Mouse (Mus musculus) mature B cell (primary cell): ENCODE measurements at regions not wholly inside any gene's neighbourhood (a gene's known extent, or its start where the extent isn't known, plus 50 kb on each side); places are given as distances from the start of the nearest gene placed in this dataset.
"Not testable (repeated sequence)": the region's sequence is repeated elsewhere in the genome, so short reads cannot be mapped to it uniquely, and the experiment has no call there.

Source experiments
- in situ Hi-C: fragments of 300-500 bp; cut with MboI; formaldehyde crosslinking; loops from 2 replicates; pipeline ENCODE4 v1.14.3; 2019

GRCm38 (mm10) chr8:35123196-35123621 is 642.4 kb upstream of the Gm19410 start:
- in situ Hi-C loops, result no loop called here

- in situ Hi-C loops, result no loop called here
Measured at GRCm38 (mm10) chr8:35125179-35125578, 640.4 kb upstream of the Gm19410 start.

GRCm38 (mm10) chr8:35132281-35132680 is 633.3 kb upstream of the Gm19410 start:
- in situ Hi-C loops, result no loop called here

- in situ Hi-C loops, result no loop called here
Measured at GRCm38 (mm10) chr8:35135630-35136029, 630.0 kb upstream of the Gm19410 start.

GRCm38 (mm10) chr8:35136643-35137042 is 628.9 kb upstream of the Gm19410 start:
- in situ Hi-C loops, result no loop called here

- in situ Hi-C loops, result no loop called here
Measured at GRCm38 (mm10) chr8:35140775-35141174, 624.8 kb upstream of the Gm19410 start.

- in situ Hi-C loops, result no loop called here
Measured at GRCm38 (mm10) chr8:35143018-35143656, 622.5 kb upstream of the Gm19410 start.

- in situ Hi-C loops, result no loop called here
Measured at GRCm38 (mm10) chr8:35143684-35144083, 621.9 kb upstream of the Gm19410 start.

- in situ Hi-C loops, result no loop called here
Measured at GRCm38 (mm10) chr8:35144401-35144800, 621.2 kb upstream of the Gm19410 start.

- in situ Hi-C loops, result no loop called here
Measured at GRCm38 (mm10) chr8:35147481-35147880, 618.1 kb upstream of the Gm19410 start.

GRCm38 (mm10) chr8:35147967-35148366 is 617.6 kb upstream of the Gm19410 start:
- in situ Hi-C loops, result no loop called here

- in situ Hi-C loops, result loop anchor here (10.0 kb wide), 1 partner anchor 978 kb away; no protein-coding TSS in a partner anchor
Measured at GRCm38 (mm10) chr8:35152585-35152984, 613.0 kb upstream of the Gm19410 start.

GRCm38 (mm10) chr8:35156272-35156671 is 609.3 kb upstream of the Gm19410 start:
- in situ Hi-C loops, result loop anchor here (10.0 kb wide), 1 partner anchor 981 kb away; no protein-coding TSS in a partner anchor

GRCm38 (mm10) chr8:35157711-35158110 is 607.9 kb upstream of the Gm19410 start:
- in situ Hi-C loops, result loop anchor here (10.0 kb wide), 1 partner anchor 983 kb away; no protein-coding TSS in a partner anchor

- in situ Hi-C loops, result loop anchor here (10.0 kb wide), 1 partner anchor 985 kb away; no protein-coding TSS in a partner anchor
Measured at GRCm38 (mm10) chr8:35159329-35159728, 606.3 kb upstream of the Gm19410 start.

- in situ Hi-C loops, result no loop called here
Measured at GRCm38 (mm10) chr8:35160230-35160629, 605.4 kb upstream of the Gm19410 start.

- in situ Hi-C loops, result not testable (repeated sequence)
Measured at GRCm38 (mm10) chr8:35162166-35162565, 603.4 kb upstream of the Gm19410 start.

GRCm38 (mm10) chr8:35166611-35167010 is 599.0 kb upstream of the Gm19410 start:
- in situ Hi-C loops, result no loop called here

GRCm38 (mm10) chr8:35171536-35172310 is 593.9 kb upstream of the Gm19410 start:
- in situ Hi-C loops, result no loop called here

- in situ Hi-C loops, result no loop called here
Measured at GRCm38 (mm10) chr8:35177314-35177713, 588.3 kb upstream of the Gm19410 start.

GRCm38 (mm10) chr8:35180075-35180474 is 585.5 kb upstream of the Gm19410 start:
- in situ Hi-C loops, result no loop called here

GRCm38 (mm10) chr8:35182141-35182540 is 583.4 kb upstream of the Gm19410 start:
- in situ Hi-C loops, result no loop called here

- in situ Hi-C loops, result no loop called here
Measured at GRCm38 (mm10) chr8:35183423-35183822, 582.2 kb upstream of the Gm19410 start.
